Mouse (Mus musculus): ENCODE data around the gene Gm6096.
A peak's percentile ranks its signal among the peaks of the same experiment; 100 is the strongest.

Gm6096 gene

DNA sequence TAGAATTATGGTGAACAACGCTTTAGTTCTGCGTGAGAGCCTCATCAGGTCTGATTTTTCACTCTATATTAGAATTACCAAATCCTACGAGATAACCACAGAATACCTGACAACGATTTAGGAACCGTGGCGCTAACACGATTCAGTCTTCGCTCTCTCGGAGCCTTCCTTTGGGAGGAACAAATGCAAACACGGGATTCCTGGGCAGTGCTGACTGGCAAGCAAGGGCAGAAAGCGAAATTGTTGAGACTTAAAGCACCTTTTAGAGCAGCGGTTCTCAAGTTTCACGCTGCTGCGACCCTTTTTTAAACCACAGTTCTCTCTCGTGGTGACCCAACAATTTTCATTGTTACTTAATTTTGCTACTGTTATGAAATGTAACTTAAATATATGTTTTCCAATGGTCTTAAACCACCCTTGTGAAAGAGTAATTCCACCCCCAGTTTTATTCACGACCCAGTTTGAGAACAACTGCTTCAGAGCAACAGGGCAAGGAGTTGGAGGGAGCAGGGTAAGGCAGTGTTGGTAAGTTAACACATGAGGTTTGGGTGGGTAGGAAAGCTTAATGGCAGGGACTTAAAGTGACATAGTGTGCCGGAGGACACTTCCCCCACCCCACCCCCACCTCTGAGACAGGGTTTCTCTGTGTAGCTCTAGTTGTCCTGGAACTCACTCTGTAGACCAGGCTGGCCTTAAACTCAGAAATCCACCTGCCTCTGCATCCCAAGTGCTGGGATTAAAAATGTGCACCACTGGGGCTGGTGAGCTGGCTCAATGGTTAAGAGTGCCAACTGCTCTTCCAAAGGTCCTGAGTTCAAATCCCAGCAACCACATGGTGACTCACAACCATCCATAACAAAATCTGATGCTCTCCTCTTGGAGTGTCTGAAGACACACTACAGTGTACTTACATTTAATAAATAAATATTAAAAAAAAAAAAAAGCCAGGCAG, 16.0 kb upstream of the Gm6096 start:
- no peak for DNase-seq (ENCODE audit: low spot score in 2 of 2)

DNA sequence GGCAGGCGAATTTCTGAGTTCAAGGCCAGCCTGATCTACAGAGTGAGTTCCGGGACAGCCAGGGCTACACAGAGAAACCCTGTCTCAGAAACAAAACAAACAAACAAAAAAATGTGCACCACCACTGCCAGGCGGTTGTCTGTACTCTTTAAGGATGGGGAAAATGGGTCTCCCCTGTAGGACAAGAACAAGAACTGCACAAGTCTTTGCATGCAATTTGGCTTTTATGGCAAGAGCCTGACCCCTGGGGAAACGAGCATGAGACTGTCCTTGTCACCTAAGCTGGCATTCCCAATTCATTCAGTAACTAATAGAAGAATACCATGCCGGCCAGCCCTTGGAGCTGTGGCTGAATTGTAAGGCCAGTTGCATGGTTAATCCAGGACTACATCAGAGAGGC, 15.2 kb upstream of the Gm6096 start:
- no peak for DNase-seq (ENCODE audit: low spot score in 2 of 2)

DNA sequence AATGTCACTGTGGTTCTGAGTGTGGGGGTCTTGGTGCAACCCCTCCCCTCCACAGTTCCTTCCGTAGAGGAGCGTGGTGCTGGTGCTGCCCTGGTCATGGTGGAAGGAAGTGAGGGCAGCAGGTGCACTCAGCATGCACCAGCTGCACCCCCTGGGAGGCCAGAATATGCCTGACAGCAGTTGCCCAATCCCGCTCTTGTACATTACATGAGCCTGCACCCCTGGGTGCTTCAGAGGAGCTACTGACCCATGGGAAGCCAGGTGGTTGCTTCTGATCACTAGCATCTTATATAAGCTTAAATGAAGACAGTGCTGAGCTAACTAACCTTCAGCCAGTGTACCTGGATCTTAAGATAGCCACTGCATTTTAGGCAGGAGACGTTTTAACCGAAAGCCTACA, 12.8 kb upstream of the Gm6096 start:
- DNase-seq (ENCODE audit: low spot score in 2 of 2), result no peak

DNA sequence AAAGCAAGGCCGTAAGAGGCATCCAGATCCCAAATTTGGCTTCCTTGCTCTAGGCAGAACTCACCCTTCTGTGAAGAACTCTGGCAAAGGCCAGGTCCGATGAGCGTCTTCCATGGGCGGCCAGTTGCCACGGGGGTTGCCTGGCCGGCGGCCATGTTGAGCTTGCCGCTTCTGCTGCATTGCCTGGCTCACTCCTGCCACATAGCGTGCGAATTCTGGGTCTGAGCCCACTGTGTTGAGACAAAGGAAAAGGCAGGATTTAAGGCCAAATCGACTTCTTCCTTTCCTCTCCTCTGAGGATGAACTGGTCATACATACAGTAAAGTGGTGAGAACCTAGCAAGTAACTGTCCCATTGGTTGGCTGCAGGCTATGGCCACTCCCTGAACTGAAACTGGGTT, 8.7 kb upstream of the Gm6096 start:
- no peak for DNase-seq (ENCODE audit: low spot score in 2 of 2)

DNA sequence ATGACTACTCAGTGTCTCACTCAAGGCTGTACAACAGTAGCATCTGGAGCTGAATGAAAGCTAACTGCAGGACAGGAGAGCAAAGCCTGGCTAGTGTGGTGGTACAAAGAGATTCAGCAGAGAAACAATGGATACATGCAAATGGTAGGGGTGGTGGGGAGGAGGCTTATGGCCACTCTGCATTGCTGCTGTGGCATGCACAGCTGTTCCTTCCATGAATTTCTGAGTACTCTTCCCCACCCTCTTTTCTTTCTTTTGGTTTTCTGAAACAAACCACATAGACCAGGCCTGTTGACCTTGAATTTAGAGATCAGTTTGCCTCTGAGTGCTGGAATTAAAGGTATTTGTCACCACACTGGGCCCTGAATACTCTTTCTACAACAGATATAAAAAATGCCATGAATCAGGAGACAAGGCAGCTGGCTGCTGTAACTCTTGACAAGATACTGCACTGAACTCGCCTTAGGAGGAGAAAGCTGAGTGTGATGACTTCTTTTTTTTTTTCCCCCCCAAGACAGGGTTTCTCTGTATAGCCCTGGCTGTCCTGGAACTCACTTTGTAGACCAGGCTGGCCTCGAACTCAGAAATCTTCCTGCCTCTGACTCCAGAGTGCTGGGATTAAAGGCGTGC, 3.9 kb upstream of the Gm6096 start:
- no peak for DNase-seq (ENCODE audit: low spot score in 2 of 2)

DNA sequence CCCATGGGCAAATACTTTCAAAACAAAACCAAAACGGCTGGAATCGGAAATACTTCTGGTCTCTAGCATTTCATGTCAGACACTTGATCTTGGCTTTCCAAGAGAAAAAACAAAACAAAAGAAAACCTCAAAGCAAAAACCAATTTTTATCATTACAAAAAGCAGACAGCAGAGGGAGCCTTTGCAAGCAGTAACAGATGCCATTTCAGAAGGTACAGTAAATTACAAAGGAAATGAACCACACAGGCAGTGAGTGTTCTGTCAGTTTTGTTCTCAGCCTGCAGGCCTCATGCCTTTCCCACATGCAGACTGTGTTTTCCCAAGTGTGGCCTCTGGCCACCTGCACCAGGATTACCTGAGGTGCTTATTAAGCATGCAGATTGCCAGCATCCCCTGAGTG, 1.2 kb downstream of the Gm6096 start:
- DNase-seq (ENCODE audit: low spot score in 2 of 2), result no peak

DNA sequence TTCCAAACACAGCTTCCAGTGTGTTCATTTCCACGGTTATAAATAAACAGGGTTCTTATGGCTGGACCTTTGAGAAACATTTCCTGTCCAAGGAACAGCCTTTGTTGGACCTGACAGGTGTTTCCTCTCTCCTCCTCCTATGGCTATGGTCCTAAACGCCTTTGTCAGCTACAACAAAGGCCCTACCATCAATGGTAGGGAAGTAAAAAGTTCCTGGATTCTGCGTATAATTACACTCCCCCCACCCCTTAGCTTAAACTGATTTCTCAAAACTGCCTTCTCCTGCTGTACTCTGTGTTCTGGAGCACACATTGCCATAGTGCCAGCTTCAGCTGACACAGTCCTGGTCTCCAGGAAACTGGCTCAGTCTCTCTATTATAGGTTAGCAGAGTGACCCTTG, 4.3 kb downstream of the Gm6096 start:
- no peak for DNase-seq (ENCODE audit: low spot score in 2 of 2)

DNA sequence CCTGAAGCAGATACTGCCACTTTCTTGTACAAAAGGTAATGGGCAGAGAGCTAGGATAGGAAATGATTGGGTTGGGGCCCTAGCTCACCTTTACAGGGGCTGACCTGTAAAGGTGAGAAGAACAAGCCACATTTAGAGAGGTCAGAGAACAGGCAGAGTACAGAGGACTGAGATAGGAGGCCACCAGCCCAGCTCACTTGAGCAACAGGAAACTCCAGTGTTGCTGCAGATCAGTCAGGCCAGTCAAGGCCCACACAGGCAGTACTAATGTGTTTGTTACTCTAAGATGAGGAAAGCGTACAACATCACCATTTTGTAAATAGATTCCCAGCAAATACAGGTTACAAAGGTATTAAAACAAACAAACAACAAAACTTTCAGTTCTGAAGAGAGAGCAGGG, 5.1 kb downstream of the Gm6096 start:
- no peak for DNase-seq (ENCODE audit: low spot score in 2 of 2)

DNA sequence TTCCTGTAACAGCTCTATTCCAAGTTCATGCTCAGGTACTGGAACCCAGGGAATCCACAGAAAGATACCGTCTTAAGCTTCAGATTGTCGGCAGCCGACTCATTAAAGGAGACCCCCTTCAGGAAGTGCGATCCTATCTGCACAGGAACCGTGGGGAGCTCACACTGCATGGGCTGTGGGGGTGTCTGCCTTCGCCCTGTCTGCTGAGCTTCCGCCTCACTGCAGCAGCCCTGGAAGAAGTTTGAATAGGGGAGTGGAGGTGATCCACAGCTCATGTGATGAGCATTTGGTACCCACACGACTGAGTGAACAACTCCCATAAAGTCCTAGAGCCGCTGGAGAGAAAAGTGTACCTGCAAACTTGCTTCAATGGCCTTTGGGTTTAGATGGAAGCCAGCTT, 6.4 kb downstream of the Gm6096 start:
- no peak for DNase-seq (ENCODE audit: low spot score in 2 of 2)

DNA sequence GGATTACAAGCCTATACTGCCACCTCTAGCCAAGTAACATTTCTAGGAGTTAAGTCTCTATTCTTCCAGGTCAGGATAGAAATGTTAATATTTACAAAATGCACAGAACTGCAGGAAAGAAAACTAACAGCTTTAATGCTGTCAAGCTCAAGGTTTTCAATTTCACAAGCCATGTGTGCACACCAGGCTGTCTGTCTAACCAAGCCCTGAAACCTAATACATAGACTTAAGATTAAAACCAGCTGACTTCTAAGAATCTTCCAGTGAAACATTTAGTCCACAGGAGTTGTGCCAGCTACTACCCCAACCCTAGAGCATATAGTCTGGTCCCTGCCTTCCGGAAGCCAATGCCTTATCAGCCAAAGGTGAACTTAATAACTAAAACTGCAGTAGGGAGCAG, 7.6 kb downstream of the Gm6096 start:
- no peak for DNase-seq (ENCODE audit: low spot score in 2 of 2)

DNA sequence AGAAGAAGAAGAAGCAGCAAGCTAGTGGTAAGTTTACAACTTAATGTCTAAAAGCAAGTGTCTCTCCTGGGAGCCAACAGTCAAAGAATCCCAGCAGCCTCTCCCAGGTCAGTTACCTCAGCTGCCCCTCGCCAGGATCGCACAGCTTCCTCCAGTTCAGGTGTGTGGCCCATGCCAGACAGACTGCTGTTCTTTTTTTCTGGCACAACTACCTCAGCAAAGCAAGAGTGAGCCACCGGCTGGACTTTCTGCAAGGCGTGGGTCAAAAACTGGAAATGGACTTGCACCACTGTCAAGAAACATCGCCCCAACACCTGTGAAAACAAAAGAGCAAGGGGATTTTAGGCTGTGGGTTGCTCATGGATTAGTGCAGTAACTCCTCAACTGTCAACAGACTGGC, 12.6 kb downstream of the Gm6096 start:
- no peak for DNase-seq (ENCODE audit: low spot score in 2 of 2)

DNA sequence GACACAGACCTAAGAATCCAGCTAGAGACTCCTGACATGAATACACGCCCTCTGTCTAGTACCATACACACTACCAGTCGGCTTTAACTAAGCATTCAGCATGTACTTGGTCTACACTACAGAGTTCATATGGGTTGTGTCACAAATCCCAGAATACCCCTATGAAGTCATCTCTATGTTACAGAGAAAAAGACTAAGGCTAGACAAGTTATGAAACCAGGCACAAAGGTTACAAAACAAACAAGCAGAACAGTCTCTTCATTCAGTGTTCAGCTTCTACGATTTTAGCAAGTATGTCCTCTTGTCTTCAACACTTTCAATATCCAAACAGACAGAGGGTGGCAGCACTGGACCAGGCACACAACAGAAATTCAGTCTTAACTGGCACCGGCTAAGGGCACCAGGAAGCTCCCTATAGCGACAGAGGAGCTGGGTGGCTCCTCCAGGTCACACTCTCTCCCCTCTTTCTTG, 15.1 kb downstream of the Gm6096 start:
- peak; percentile 48 to 87 for DNase-seq (ENCODE audit: low spot score in 2 of 2)

DNA sequence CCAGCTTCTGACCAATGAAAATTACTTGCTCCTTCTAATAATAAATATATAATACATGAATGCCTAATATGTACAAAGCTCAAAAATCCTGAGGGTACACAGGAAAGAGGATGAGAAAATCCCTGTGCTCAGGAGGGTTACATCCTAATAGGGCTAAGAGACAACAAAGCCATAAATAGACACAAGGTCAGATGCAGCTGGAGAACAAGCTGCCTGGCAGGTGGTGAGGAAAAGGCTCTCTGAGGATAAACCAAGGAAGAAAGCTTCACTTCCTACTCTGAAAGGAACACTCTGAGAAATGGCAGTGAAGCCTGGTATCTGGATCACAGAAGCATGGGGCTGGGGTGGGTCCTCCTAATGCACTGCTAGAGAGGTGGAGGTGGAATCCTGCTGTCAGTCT, 15.6 kb downstream of the Gm6096 start:
- no peak for DNase-seq (ENCODE audit: low spot score in 2 of 2)

DNA sequence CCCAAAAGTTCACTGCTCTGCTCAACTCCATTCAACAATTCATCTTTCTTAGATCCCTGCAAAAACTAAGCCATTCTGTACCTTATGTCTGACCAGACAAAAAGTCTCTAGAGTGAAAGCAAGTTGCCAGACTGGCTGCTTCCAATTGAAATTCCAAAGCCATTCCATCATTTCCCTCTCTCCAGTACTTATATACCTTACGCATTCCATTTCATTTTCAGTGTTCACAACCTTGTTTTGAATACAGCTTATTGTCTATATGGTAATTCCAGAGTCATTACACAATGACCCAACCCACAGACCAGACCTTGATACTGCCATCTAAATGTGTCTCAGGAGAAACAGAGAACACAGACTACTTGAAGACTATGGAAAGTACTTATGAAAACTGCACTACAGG, 17.6 kb downstream of the Gm6096 start:
- no peak for DNase-seq (ENCODE audit: low spot score in 2 of 2)

DNA sequence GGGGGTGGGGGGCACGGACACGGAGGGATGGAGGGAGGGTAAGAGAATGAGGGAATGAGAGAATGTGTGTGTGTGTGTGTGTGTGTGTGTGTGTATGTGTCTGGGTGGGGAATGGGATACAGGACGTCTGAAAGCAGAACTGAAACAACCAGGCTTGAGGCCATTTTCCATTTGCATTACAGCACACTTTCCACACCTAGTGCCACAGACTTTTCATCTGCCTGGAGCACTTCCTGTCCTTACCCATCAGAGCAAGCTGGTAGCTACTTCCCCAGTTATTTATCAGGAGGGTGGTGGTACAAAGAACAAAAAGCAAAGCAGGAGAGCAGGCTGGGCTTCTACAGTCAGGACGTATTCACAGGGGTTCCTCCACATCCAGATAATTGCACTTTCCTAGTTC, 21.6 kb downstream of the Gm6096 start:
- DNase-seq (ENCODE audit: low spot score in 2 of 2), result no peak

DNA sequence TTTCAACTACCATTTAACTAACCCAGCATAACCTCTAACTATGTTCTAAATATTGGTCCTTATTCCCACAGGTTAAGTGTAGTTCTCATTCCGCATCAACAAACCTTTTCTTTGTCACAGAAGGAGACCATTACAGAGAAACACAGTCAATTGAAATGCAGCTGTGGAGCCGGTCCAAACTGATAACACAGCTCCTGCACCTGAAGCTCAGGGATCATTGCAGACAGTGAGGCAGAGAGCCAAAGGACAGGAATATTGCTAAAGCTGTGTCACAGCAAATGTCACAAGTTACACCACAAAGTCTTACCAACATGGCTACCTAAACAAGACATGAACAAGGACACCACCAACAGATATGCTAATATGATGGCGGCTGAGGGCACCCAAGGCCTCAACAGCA, 25.2 kb downstream of the Gm6096 start:
- no peak for DNase-seq (ENCODE audit: low spot score in 2 of 2)

DNA sequence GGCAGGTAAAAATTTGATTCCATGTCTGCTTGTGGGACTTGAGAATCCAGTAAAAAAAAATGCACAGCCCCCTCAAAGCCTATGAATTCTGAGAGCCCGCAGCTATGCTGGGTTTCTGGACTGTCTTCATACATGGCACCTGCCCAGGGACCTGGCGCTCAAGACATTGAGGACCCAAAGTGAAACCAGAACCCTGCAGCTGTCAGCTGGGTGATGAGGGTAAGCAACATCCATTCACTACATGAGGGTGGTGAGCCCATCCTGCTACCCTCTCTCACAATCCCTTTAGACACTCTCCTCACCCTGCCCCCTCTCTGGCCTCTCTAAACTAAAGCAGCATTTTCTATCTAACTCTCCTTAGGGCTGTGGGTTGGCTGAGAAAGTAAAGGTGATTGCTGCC, 26.8 kb downstream of the Gm6096 start:
- no peak for DNase-seq (ENCODE audit: low spot score in 2 of 2)

DNA sequence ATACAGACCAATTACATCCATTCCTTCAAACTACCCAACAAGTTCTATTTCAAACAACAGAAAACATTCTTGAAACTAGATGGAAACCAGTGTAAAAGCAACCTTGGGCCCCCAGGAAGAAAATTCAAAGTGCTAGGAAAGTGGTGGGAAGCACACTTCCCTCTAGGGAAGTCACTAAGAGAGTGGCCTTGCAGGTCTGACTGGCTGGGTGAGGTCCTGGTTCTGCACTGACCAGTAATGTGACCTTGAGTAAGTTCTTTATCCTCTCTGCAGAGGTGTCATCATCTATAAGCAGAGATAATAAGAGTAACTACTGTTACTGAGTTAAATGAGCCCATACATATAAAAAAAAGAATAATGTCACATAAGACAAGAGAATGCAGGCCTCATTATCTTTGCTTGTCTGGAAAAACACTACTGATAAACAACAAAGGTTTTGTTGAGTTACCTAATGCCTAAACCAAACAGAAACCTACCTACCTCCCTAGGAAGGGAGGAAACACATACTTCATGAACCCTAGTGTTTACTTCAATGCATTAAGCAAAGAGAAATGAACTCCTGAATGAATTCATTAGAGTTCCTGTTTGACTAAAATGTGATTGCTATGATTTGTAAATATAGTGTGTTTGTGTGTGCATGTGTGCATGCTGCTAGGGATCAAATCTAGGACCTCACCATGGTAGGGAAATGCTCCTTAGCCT, 39.8 kb downstream of the Gm6096 start:
- DNase-seq (ENCODE audit: low spot score in 2 of 2), result no peak

DNA sequence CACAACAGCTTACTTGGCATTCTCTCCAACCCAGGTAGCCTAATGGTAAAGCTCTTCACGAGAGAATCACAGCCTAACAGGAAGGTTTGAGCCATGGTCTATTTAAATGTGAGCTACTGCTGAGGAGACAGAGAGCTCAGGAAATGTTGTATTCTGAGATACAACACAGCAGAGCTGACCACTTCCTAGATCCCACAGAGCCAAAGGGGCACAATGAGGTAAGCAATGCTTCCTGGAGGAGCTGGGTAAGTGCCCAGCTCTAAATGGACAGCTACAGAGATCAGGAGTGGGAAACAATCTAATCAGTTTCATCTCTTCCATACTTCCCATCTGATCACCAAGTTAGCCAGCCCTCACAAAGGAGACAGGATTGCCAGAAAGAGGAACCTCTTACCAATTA, 40.4 kb downstream of the Gm6096 start:
- DNase-seq (ENCODE audit: low spot score in 2 of 2), result no peak

DNA sequence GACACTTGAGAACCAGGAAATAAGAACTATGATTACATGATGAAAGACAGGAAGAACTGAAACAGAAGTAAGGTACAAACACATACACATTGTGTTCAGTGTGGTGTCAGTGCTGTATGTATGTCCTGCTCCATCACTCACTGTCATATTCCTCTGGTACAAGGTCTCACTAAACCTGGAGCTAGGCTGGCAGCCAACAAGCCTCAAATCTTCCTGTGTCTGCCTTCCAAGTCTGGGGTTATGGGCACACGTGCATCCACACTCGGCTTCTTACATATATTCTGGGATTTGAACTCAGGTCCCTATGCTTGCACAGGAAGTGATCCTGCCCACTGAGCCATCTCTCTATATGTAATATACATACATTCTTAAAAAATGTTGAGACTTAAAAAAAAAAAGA, 41.8 kb downstream of the Gm6096 start:
- DNase-seq (ENCODE audit: low spot score in 2 of 2), result no peak

DNA sequence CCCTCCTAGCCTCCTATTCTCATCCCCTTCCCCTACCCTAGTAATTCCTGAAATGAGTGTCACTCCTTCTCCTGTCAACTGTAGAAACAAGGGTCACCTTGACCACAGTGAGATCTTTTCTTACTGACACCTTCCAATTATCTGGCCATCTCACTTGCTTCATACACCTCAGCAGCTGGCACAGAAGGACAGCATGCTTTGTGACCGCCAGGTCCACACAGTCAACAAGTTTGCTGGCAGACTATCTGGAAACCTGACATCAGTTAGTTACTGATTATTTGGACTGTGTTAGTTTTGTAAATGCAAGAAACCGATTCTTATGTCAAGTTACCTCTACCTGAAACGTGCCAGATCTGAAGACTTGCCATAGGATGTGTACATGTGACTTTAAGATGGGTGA, 45.3 kb downstream of the Gm6096 start:
- no peak for DNase-seq (ENCODE audit: low spot score in 2 of 2)

DNA sequence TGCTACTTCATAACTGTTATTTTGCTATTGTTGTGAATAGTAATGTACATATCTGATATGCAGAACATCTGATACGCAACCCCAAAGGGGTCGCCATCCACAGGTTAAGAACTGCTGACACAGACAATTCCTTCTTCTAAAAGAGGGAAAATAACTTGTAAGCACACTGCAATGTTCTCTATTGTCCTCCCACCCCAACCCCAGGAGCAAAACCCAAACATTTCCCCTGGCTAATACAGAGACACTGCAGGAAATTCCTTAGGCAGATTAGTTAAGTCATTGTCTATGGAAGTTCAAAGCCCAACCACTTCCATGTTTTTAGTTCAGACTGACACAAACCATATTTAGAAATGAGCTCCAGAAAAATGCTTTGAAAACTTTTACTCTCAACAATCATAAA, 48.0 kb downstream of the Gm6096 start:
- DNase-seq (ENCODE audit: low spot score in 2 of 2), result no peak

Data from left cerebral cortex, adult 9 months (tissue).